Mouse (Mus musculus) heart, embryonic 14.5 days (tissue): ENCODE measurements around the gene Tbc1d17. TPM values are rescaled to one million over a fixed set of nuclear protein-coding genes. Genes with fewer than 3 reads are reported as not detected.

Experiments used
- ATAC-seq: fragments of 200-750 bp; cut with Nextera tagmentation; 2 replicates; pipeline ENCODE4 v1.8.0; 2017; ENCODE audit warnings: low read depth, moderate TSS enrichment; ENCODE audit not compliant: insufficient number of reproducible peaks, insufficient read depth, low FRiP score
- H3K27ac ChIP-seq, 2 experiments: fragments of 200-500 bp in 1 of 2; fragments of 300-500 bp in 1 of 2; sonication (generic) in 1 of 2; replicated peaks in 1 of 2; 2 replicates each; pipeline ENCODE4 v1.5.1; 2012 to 2014; ENCODE audit warnings: low read depth in 2 of 2, low read length in 2 of 2, control low read depth in 1 of 2, mild to moderate bottlenecking in 1 of 2, mixed read lengths in 1 of 2; ENCODE audit not compliant: control insufficient read depth in 1 of 2, insufficient read depth in 1 of 2
- H3K27me3 ChIP-seq: fragments of 300-500 bp; sonication (generic); 2 replicates; pipeline ENCODE4 v1.6.1; 2014; ENCODE audit warnings: mild to moderate bottlenecking, low read length, control low read depth; ENCODE audit not compliant: control insufficient read depth, insufficient read depth
- H3K36me3 ChIP-seq: fragments of 300-500 bp; sonication (generic); 2 replicates; pipeline ENCODE4 v1.6.1; 2014; ENCODE audit warnings: mild to moderate bottlenecking, control low read depth, low read length, mixed read lengths; ENCODE audit not compliant: control insufficient read depth, insufficient read depth
- H3K4me1 ChIP-seq, 2 experiments: fragments of 200-500 bp in 1 of 2; fragments of 300-500 bp in 1 of 2; sonication (generic) in 1 of 2; 2 replicates each; pipeline ENCODE4 v1.6.1; 2012 to 2014; ENCODE audit warnings: low read length in 2 of 2, control low read depth in 1 of 2, mixed read lengths in 1 of 2; ENCODE audit not compliant: control insufficient read depth in 2 of 2, insufficient read depth in 2 of 2
- H3K4me2 ChIP-seq: fragments of 300-500 bp; sonication (generic); 2 replicates; pipeline ENCODE4 v1.6.1; 2014; ENCODE audit warnings: mild to moderate bottlenecking, low read length
- H3K4me3 ChIP-seq, 2 experiments: fragments of 200-500 bp in 1 of 2; fragments of 300-500 bp in 1 of 2; sonication (generic) in 1 of 2; 2 replicates each; pipeline ENCODE4 v1.5.1; 2012 to 2014; ENCODE audit warnings: low read length in 2 of 2, mild to moderate bottlenecking in 2 of 2, control low read depth in 1 of 2, low read depth in 1 of 2, moderate library complexity in 1 of 2; ENCODE audit not compliant: control insufficient read depth in 1 of 2, insufficient read depth in 1 of 2
- H3K9ac ChIP-seq: fragments of 300-500 bp; sonication (generic); 2 replicates; pipeline ENCODE4 v1.6.1; 2014; ENCODE audit warnings: mild to moderate bottlenecking, low read length
- H3K9me3 ChIP-seq: fragments of 300-500 bp; sonication (generic); 2 replicates; pipeline ENCODE4 v1.6.1; 2016; ENCODE audit warnings: low read length, control low read depth; ENCODE audit not compliant: control insufficient read depth
- WGBS: fragments of 180-500 bp; shearing (Covaris S2); extraction: QIAGEN DNeasy Blood & Tissue Kit; methylation state at CpG from one replicate; pipeline ENCODE4 v1.1.7; 2014; 5-methylcytosine and 5-hydroxymethylcytosine counted together
- microRNA counts: library from miRNA; unstranded; fragments of <30 nt; microRNA quantifications from one replicate; lab custom pipeline; 2016
- microRNA-seq: library from miRNA; unstranded; fragments of <30 nt; microRNA quantifications from one replicate; pipeline ENCODE4, GENCODE M21; 2016
- polyA plus RNA-seq: library from polyadenylated mRNA; unstranded; fragments of >200 nt; fragmentation: Nextera tagmentation; extraction: Ambion mirVana; gene quantifications from 2 replicates; pipeline ENCODE4 v1.2.1, GENCODE M21; 2014

The Tbc1d17 gene
- polyA plus RNA-seq, 1 experiment from 2014 or later = 53.5 TPM

GRCm38 (mm10) chr7:44808927-44809326 lies 40.0 kb downstream of the Tbc1d17 start:
- Histone ChIP-seq H3K4me2 (no peak overlapping the region), H3K27me3 (no peaks in the 10 kb centered on the region), H3K36me3 (peaks cover 19% of the 10 kb centered on the region), H3K4me3 (no peak overlapping the region), H3K4me1 (no peaks in the 10 kb centered on the region), H3K9ac (no peak overlapping the region), H3K27ac (no peak overlapping the region), H3K9me3 (no peaks in the 10 kb centered on the region)
- no peak for ATAC-seq
- 69% methylated on average over 2 of the region's 2 CpGs for WGBS

GRCm38 (mm10) chr7:44792781-44793180 lies 56.1 kb downstream of the Tbc1d17 start:
- H3K27me3 ChIP-seq = no peaks in the 10 kb centered on the region
- H3K9ac ChIP-seq = no peak overlapping the region
- no peak for ATAC-seq
- H3K27ac ChIP-seq = no peak overlapping the region
- no peak overlapping the region for H3K4me2 ChIP-seq
- no peak overlapping the region for H3K4me3 ChIP-seq
- 70% methylated on average over 6 of the region's 6 CpGs for WGBS
- peaks cover 3% of the 10 kb centered on the region; the same call in 1 of the 2 replicates for H3K9me3 ChIP-seq
- H3K36me3 ChIP-seq = no peaks in the 10 kb centered on the region
- no peaks in the 10 kb centered on the region for H3K4me1 ChIP-seq

- no peaks in the 10 kb centered on the region for H3K36me3 ChIP-seq
- no peaks in the 10 kb centered on the region for H3K9me3 ChIP-seq
- no peak for ATAC-seq
- H3K4me2 ChIP-seq = no peak overlapping the region
- H3K27ac ChIP-seq = no peak overlapping the region
- H3K4me1 ChIP-seq = no peaks in the 10 kb centered on the region
- H3K9ac ChIP-seq = no peak overlapping the region
- H3K4me3 ChIP-seq = no peak overlapping the region
- H3K27me3 ChIP-seq = no peaks in the 10 kb centered on the region
- WGBS = 57% methylated on average over 4 of the region's 4 CpGs
These were observed 58.8 kb downstream of the Tbc1d17 start for GRCm38 (mm10) chr7:44790066-44790465.

- no peak overlapping the region for H3K4me2 ChIP-seq
- H3K27ac ChIP-seq = no peak overlapping the region
- no peaks in the 10 kb centered on the region for H3K27me3 ChIP-seq
- WGBS = 55% methylated on average over 3 of the region's 3 CpGs
- no peak for ATAC-seq
- no peaks in the 10 kb centered on the region for H3K9me3 ChIP-seq
- no peak overlapping the region for H3K9ac ChIP-seq
- no peak overlapping the region for H3K4me3 ChIP-seq
- no peaks in the 10 kb centered on the region for H3K4me1 ChIP-seq
- H3K36me3 ChIP-seq = no peaks in the 10 kb centered on the region
These were observed 59.3 kb downstream of the Tbc1d17 start for GRCm38 (mm10) chr7:44789531-44789930.

MicroRNAs encoded within 50 kb of the gene (microRNA counts, 519-probe panel; counts per million panel counts)
- 322 counts per million, percentile 70 among the panel's probes with 10 or more counts for microRNA mmu-miR-707 (lab: Ali Mortazavi, UCI)

Small RNA genes lying within 50 kb of the gene (microRNA-seq; reads per million reads assigned to microRNA genes)
- gene Mir707 = not detected

Other genes with a start within 250 kb of the Tbc1d17 start
- gene Myh14, start 178.2 kb downstream of the Tbc1d17 start, polyA plus RNA-seq = 0.40 and 1.9 TPM in 2 replicates
- gene Izumo2, start 140.3 kb downstream of the Tbc1d17 start, polyA plus RNA-seq = not detected in 2 replicates
- gene Vrk3, start 100.7 kb downstream of the Tbc1d17 start, polyA plus RNA-seq = 30.9 and 36.1 TPM in 2 replicates
- 0.51 and 0.61 TPM in 2 replicates for gene Zfp473, start 98.0 kb downstream of the Tbc1d17 start, polyA plus RNA-seq
- gene Nup62, start 33.0 kb downstream of the Tbc1d17 start, polyA plus RNA-seq = 41.5 and 41.7 TPM in 2 replicates
- gene Il4i1, start 32.7 kb downstream of the Tbc1d17 start, polyA plus RNA-seq = 0.77 and 0.91 TPM in 2 replicates
- gene Atf5, start 32.4 kb downstream of the Tbc1d17 start, polyA plus RNA-seq = 1.8 and 1.9 TPM in 2 replicates
- gene Akt1s1, start 88 bp downstream of the Tbc1d17 start, polyA plus RNA-seq = 33.4 and 61.6 TPM in 2 replicates
- 19.4 and 22.7 TPM in 2 replicates for gene Pnkp, start 8.1 kb upstream of the Tbc1d17 start, polyA plus RNA-seq
- gene Ptov1, start 20.7 kb upstream of the Tbc1d17 start, polyA plus RNA-seq = 279 and 310 TPM in 2 replicates
- gene Med25, start 43.6 kb upstream of the Tbc1d17 start, polyA plus RNA-seq = 52.6 and 59.5 TPM in 2 replicates
- gene Fuz, start 47.0 kb upstream of the Tbc1d17 start, polyA plus RNA-seq = 11.9 and 14.5 TPM in 2 replicates
- gene Ap2a1, start 80.4 kb upstream of the Tbc1d17 start, polyA plus RNA-seq = 54.0 and 58.8 TPM in 2 replicates
- gene Tsks, start 94.1 kb upstream of the Tbc1d17 start, polyA plus RNA-seq = not detected in 2 replicates
- 8.0 and 11.1 TPM in 2 replicates for gene Cpt1c, start 125.8 kb upstream of the Tbc1d17 start, polyA plus RNA-seq
- gene Prmt1, start 137.5 kb upstream of the Tbc1d17 start, polyA plus RNA-seq = 134 and 145 TPM in 2 replicates
- gene Irf3, start 148.6 kb upstream of the Tbc1d17 start, polyA plus RNA-seq = 57.6 and 60.9 TPM in 2 replicates
- gene Bcl2l12, start 149.6 kb upstream of the Tbc1d17 start, polyA plus RNA-seq = 34.7 and 35.4 TPM in 2 replicates
- gene Scaf1, start 167.3 kb upstream of the Tbc1d17 start, polyA plus RNA-seq = 36.2 and 36.8 TPM in 2 replicates
- gene Rras, start 168.9 kb upstream of the Tbc1d17 start, polyA plus RNA-seq = 98.6 and 108 TPM in 2 replicates
- gene Prr12, start 203.8 kb upstream of the Tbc1d17 start, polyA plus RNA-seq = 6.7 and 8.7 TPM in 2 replicates
- 48.5 and 53.8 TPM in 2 replicates for gene Nosip, start 213.3 kb upstream of the Tbc1d17 start, polyA plus RNA-seq
- gene Prrg2, start 213.6 kb upstream of the Tbc1d17 start, polyA plus RNA-seq = 13.4 and 14.5 TPM in 2 replicates
- gene Rcn3, start 243.1 kb upstream of the Tbc1d17 start, polyA plus RNA-seq = 218 and 262 TPM in 2 replicates